Mouse (Mus musculus): ENCODE results near the gene Serpind1.

GRCm38 (mm10) chr16:17331855-17332254 is 684 bp downstream of the Serpind1 start:
- no peak for TF ChIP-seq USF1 (IDR thresholded peaks at IDR 0.05; ENCODE audit: low read depth)
- TF ChIP-seq CTCF (IDR thresholded peaks at IDR 0.05; ENCODE audit: control insufficient read depth, insufficient read depth, insufficient read length) = no peak
- no peak for TF ChIP-seq MYOD1 (IDR thresholded peaks at IDR 0.05; ENCODE audit: control insufficient read depth, insufficient read length, low read depth)
